Mouse (Mus musculus) fat pad, adult 2 months (tissue): ENCODE data around the gene Slc33a1.

ENCODE experiments used
- DNase-seq: peaks from one replicate; pipeline ENCODE4 v3.0.0-alpha.2; 2011; ENCODE audit warnings: low read depth, low spot score; ENCODE audit errors: extremely low read depth

The Slc33a1 gene

DNA sequence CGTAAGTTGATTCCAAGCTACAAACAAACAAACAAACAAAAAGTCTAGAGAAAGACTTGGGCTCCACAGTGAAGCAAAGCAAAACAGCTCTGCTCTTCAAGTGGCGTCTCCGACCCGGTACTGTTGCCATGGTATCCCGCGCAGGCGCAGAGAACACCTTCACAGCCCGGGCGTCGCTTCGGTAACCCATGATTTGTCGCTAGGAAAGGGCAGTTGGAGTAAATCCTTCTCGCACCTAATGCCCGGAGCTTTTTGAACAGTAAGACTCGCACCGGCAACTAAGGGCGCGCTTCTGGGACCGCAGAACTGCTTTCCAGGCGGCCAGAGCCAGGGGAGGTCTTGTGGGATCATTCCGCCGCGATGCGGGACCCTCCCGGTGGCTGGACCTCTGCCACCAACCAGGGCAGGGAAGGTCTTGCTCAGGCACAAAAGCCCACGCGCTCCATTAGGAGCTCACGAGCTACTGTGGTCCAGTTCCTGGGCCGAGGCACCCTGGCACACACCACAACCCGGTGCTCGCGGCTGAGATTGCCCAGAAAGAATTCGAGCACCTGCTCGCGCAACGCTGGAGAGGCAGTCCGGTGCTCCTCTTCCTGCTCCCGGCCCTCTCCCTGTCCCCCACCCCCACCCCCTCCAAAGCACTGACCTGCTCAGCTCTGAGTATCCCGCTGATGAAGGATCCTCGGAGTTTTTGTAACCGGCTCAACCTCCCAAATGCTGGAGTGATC, 65.8 kb downstream of the Slc33a1 start:
- DNase-seq = no peak

DNA sequence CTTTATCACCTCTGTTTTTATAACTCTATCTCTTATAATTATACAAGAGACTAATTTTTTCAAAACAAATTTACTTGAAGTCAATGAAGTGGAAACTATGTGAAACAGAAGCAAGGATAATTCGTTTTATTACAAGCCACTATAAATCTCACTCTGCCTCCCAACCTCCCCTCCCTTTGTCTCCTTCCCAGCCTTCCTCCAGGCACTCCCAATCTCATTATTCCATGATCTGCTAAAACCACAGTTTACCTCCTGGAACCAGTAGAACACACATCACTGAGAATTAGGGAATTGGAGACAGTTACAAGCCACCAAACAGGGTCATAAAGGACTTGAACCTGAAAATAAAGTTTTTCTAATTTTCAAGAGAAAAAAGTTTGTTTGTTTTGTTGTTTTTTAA, 67.4 kb downstream of the Slc33a1 start:
- DNase-seq = no peak

DNA sequence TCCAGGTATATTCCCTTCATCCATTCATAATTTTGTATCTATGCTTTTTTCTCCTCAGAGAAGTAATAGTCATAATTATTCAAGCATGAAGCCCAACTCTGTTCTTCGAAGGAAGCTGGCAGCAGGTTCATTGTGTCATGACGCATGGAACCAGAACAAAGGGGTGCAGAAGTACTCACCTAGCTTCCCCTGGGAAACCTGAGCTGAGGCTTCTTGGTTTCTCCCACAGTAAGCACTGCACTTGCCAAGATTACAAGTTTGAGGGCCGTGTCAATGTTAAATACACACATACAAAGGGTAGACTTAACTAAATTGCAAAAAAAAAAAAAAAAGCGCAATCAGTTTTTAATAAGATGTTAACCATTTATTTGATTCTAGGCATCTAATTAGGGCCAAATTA, 68.3 kb downstream of the Slc33a1 start:
- no peak for DNase-seq

DNA sequence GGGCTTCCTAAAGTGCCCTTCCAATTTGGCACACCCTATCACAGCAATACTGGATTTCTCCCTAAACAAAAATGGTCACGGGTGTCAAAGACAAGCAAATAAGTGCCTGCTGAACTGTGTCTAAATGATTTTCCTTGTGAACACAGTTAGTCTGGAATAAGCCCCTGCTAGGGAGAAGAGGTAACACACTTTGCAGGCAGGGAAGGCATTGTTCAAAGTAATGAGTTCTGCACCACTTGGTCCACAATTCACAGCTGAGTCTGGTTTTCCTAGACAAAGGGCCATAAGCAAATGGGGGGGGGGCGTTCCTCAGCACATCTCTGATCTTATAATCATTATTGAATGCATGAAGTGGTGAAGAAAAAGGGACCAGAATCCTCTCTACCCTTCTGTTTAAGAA, 68.8 kb downstream of the Slc33a1 start:
- no peak for DNase-seq

DNA sequence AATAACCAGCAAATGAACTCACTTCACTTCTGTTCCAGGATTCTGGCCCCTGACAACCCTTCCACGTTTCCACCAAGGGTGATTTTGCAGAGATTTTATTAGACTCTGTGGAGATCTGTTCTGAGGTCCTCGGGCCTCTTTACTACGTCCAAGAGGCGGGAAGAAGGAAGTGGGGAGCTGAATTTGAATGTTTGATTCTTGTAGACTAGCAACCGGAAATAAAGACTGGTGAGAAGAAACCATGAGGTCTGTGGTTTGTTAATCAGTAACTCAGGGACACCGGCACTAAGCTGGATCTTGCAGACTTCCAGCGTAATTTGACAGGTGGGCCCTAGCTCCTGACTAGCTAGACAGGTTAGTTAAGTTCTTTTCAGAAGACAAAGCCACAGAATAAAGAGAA, 70.9 kb downstream of the Slc33a1 start:
- DNase-seq = no peak

DNA sequence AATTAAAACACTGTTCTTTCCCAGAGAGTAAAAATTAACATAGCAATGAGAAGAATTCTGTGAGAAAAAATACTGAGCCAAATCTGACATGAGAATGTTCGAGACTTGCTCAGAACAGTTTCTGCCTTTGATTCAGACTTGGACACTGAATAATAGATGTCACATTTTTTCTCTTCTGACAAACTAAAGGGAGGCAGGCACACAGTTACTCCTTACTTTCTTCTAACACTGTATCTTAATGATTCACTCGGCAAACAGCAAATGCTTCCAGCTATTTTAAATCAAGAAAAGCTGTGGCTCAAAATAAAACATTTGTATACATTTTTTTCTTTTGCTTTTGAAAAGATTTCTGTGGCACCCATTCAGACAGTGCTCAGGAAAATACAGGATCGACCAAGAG, 72.4 kb downstream of the Slc33a1 start:
- DNase-seq = no peak
